Mouse (Mus musculus) frontal cortex, adult (tissue): Measurements from ENCODE around the gene Fank1.
A peak's percentile ranks its signal among the peaks of the same experiment; 100 is the strongest.

Source experiments
- ATAC-seq: cut with Nextera tagmentation; 2 replicates; pipeline ENCODE4 v1.9.2; 2017; ENCODE audit warnings: mild to moderate bottlenecking, moderate library complexity, mixed read lengths; ENCODE audit not compliant: low TSS enrichment

Gene Fank1

GRCm38 (mm10) chr7:133891796-133892195 is 115.1 kb downstream of the Fank1 start:
- ATAC-seq: no peak

GRCm38 (mm10) chr7:133899391-133899790 is 122.7 kb downstream of the Fank1 start:
- no peak for ATAC-seq

- no peak for ATAC-seq
These were observed 132.3 kb downstream of the Fank1 start for GRCm38 (mm10) chr7:133908966-133909365.

DNA sequence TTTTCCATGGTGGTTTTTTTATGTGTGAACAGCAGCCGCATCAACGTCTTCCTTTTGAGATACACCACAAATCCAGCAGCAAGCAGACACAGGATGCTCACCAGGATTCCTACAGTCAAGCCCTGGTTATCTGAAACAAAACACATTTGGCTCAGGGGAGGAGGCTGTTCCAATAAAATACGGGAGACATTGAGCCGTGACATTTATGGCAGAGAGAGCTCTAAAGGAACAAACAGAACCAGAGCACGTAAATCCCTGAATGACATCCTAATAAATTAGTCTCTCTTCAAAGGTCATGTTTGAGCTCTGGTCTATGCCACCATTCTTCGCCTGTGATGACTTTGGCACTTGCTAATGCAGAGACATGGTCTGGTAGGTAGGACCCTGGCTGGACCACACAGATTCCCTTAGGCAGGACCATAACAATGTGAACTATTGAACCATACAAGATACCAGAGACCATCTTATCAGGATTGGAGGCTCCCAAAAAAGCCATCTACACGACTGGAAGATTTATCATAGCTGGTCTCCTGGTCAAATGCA is 133.2 kb downstream of the Fank1 start:
- no peak for ATAC-seq

GRCm38 (mm10) chr7:133911881-133912280 is 135.2 kb downstream of the Fank1 start:
- ATAC-seq: 0 out of 2 replicates have a peak, but pooled peaks have one; percentile 55

DNA sequence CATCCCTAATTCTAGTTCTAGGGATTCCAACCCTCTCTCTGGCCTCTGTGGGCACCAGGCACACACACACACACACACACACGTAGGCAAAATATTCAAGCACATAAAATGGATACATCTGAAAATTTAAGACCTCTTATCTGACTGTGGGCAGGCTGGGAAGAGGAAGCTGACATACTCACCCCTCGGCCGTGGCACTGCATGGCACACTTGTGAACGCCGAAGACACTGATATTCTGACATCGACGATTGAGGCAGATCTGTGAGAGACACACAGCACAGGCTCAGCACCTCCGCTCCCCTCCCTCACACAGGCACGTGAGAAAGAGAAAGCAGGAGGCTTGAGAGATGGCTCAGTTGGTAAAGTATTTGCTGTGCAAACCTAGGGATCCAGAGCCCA is 139.6 kb downstream of the Fank1 start:
- no peak for ATAC-seq

DNA sequence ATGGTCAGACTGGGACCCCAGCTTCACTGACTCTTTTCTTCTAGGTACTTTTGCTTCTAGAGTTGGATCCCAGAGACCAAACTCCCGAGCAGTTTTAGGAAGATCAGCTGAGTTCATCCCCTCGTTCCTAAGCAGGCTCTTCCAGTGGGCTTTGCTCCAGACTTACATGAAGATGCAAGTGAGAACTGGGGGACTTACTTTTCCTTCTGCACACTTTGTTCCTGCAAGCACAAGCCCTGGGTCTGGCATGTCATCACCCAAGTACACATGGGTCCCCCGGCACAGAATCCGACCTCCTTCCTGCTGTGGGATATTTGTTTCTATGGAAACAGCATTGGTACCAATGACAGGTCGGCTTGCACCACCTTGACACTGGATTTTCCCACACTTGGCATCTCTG is 142.6 kb downstream of the Fank1 start:
- no peak for ATAC-seq

GRCm38 (mm10) chr7:133919918-133920317 is 143.3 kb downstream of the Fank1 start:
- peak; percentile 95 for ATAC-seq

- no peak for ATAC-seq
These were observed 144.1 kb downstream of the Fank1 start for GRCm38 (mm10) chr7:133920724-133921123.

DNA sequence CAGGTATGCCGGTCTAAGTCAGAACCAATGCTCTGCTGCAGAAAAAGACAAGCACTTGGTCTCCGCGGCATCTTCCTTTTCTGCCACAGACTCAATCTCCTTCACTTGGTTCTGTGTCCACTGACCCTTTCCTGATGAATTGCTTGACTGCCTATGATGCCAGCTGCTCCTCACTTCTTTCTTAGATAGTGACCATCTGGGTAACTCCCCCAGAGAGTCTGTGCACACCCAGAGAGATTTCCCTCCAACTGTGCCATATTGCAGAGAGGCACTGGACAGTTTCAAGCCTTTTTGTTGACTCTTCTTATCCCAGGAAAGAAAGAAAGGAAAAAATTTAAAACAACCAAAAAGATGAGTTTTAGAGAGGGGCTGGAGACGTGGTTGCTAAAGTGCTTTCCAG is 144.6 kb downstream of the Fank1 start:
- ATAC-seq: no peak

DNA sequence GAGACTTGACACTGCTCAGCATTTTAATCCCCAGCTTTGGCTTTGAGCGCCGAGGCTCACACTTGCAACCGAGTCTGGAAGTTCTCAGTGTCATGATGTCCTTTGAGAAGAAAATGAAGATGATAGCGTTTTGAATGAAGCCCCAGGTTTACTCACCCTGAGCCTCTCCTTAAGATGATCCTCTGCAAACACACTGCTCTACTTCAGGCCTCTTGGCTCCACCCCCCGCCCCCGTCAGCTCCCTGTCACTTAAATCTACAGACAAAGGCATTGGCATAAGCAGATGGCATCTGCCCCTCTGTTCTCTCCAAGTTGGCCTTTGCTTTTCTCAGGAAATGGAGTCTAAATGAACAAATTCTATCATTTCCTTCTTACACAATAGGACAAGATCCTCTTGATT is 147.3 kb downstream of the Fank1 start:
- ATAC-seq: no peak

- no peak for ATAC-seq
These were observed 149.1 kb downstream of the Fank1 start for GRCm38 (mm10) chr7:133925771-133926170.

- ATAC-seq: no peak
These were observed 152.3 kb downstream of the Fank1 start for GRCm38 (mm10) chr7:133928981-133929380.
